Mouse (Mus musculus): ENCODE measurements around the gene Txnrd1. TPM values are rescaled to one million over a fixed set of nuclear protein-coding genes. Genes with fewer than 3 reads are reported as not detected.

Txnrd1 gene
- polyA plus RNA-seq, 1 experiment from 2014 or later = 124 TPM

DNA sequence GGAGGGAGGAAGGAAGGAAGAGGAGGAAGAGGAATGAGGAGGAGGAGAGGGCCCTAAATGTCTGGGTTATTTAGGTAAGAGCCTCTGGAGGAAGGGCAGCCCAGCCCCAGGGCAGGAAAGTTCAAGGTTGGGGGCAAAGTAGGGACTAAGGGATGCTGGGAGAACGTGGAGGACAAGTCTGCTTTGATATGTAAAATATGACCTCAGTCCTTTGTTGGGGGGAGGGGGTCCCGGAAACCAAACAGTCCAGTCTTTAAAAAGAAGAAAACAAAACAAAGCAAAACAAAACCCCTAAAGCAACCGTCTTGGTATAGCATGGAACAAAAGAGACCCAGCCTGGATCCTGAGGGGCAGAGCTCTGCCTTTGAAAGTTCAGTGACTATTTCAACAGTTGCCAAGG lies 24.4 kb upstream of the Txnrd1 start:
- no peak overlapping the region for H3K4me3 ChIP-seq (ENCODE audit: low read depth, low read length)
- 35% methylated on average over 3 of the region's 3 CpGs for WGBS
- ATAC-seq (replicated peaks; ENCODE audit: low FRiP score, low TSS enrichment, low read depth) = no peak
- no peak overlapping the region for H3K9ac ChIP-seq (ENCODE audit: low read length)
- no peaks in the 10 kb centered on the region for H3K36me3 ChIP-seq (ENCODE audit: control insufficient read depth, insufficient read depth, low read length)
- H3K27ac ChIP-seq (ENCODE audit: low read depth) = no peak overlapping the region
- no peaks in the 10 kb centered on the region for H3K9me3 ChIP-seq (ENCODE audit: control insufficient read depth, low read length)
- H3K27me3 ChIP-seq (replicated peaks; ENCODE audit: control insufficient read depth, insufficient read depth, low read length) = no peaks in the 10 kb centered on the region
- H3K4me2 ChIP-seq (ENCODE audit: low read length) = no peak overlapping the region
- peaks cover 10% of the 10 kb centered on the region for H3K4me1 ChIP-seq (replicated peaks; ENCODE audit: control insufficient read depth, insufficient read depth, low read length)
- no peak for DNase-seq (ENCODE audit: low spot score)

DNA sequence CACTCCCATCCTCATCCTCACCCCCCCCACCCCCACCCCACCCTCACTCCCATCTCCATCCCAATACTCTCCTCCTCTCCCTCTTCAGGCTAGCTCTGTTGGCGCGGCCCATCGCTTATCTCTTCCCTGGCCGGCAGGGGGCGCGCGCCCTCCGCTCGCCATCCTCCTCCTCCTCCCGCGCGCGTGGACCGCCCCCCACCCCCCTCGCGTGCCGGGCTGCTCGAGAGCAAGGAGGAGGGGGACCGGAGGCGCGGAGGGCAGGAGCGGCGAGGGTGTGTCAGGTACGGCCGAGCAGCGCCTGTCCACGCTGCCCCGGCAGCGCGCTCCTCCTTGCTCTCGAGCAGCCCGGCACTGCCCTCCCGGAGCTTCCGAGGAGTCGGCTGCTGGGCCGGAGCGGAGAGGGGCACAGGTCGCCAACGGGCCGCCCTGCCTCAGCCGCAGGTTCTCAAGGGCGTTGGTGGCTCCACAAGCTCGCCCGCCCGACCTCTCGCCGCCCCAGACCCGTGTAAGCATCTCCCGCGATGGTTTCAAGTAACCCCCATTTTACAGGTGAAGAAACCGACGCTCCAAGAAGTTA lies 21.8 kb upstream of the Txnrd1 start:
- H3K4me3 ChIP-seq (ENCODE audit: low read depth, low read length) = peak overlapping the region; percentile 50
- 8% methylated on average over 40 of the region's 52 CpGs for WGBS
- peaks cover 11% of the 10 kb centered on the region for H3K4me1 ChIP-seq (replicated peaks; ENCODE audit: control insufficient read depth, insufficient read depth, low read length)
- no peaks in the 10 kb centered on the region for H3K36me3 ChIP-seq (ENCODE audit: control insufficient read depth, insufficient read depth, low read length)
- no peak overlapping the region for H3K27ac ChIP-seq (ENCODE audit: low read depth)
- no peaks in the 10 kb centered on the region for H3K27me3 ChIP-seq (replicated peaks; ENCODE audit: control insufficient read depth, insufficient read depth, low read length)
- ATAC-seq (replicated peaks; ENCODE audit: low FRiP score, low TSS enrichment, low read depth) (peak; percentile 65), DNase-seq (ENCODE audit: low spot score) (peak; percentile 90)
- peak overlapping the region; percentile 73 for H3K4me2 ChIP-seq (ENCODE audit: low read length)
- no peaks in the 10 kb centered on the region for H3K9me3 ChIP-seq (ENCODE audit: control insufficient read depth, low read length)
- H3K9ac ChIP-seq (ENCODE audit: low read length) = peak overlapping the region; percentile 44

DNA sequence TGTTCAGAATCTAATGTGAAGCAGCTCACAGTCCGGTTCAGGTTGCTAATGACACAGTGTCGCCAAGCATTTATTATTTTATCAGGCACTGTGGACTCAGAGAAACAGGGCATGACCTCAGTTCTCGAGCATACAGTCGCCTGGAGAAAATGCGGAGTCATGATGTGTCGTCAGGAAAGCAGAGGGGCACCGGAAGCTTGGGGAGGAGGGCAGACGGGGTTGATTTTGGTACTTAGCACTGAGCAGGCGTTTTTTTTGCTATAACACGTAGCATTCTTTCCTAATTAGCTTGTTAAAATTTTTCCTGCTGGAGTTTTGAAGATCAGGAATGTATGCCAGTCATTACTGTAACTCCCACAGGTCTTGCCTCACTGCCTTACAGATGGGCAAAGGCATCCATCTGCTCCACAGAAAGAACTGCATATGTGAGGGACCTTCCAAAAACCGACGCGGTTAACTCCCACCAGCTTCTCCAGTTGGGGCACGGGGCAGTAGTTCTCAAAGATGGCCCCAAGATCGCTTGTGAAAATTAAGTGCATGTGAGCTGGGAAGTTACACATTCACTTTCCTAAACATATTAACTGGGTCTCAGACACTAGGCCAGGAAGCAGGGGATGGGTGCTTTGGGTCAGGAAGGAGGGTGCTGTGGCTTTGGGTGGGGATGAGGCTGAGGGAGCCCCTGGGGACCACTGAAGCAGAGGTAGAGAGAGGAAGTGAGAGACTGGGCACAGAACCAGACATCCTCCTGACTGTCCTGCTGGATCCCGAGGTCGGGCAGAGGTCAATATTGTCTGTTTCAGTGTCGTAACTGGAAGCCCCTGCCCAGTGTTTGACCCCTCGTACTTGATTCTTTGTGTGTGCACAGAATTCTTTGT lies 19.4 kb upstream of the Txnrd1 start:
- WGBS = 26% methylated on average over 19 of the region's 19 CpGs
- Histone ChIP-seq H3K27ac (ENCODE audit: low read depth) (no peak overlapping the region), H3K27me3 (replicated peaks; ENCODE audit: control insufficient read depth, insufficient read depth, low read length) (no peaks in the 10 kb centered on the region), H3K9ac (ENCODE audit: low read length) (no peak overlapping the region), H3K4me1 (replicated peaks; ENCODE audit: control insufficient read depth, insufficient read depth, low read length) (peaks cover 11% of the 10 kb centered on the region), H3K36me3 (ENCODE audit: control insufficient read depth, insufficient read depth, low read length) (no peaks in the 10 kb centered on the region), H3K4me2 (ENCODE audit: low read length) (no peak overlapping the region), H3K9me3 (ENCODE audit: control insufficient read depth, low read length) (no peaks in the 10 kb centered on the region), H3K4me3 (ENCODE audit: low read depth, low read length) (no peak overlapping the region)
- DNase-seq (ENCODE audit: low spot score) (no peak), ATAC-seq (replicated peaks; ENCODE audit: low FRiP score, low TSS enrichment, low read depth) (no peak)

DNA sequence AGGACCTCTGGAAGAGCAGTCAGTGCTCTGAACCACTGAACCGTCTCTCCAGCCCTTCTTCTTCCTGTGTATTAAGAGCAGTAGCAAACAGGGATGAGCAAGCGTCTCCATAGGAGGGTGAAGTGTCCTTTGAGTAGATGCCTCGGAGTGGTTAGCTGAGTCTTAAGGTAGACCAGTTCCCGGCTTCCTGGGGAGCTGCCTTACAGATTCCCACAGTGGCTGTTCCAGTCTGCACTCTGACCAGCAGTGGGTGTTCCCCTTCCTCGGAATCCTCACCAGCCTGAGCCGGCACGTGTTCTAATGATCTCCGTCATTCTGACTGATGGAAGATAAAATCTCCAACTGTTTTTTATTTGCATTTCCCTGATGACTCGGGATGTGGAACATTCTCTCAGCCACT lies 17.3 kb upstream of the Txnrd1 start:
- H3K4me3 ChIP-seq (ENCODE audit: low read depth, low read length) = no peak overlapping the region
- H3K36me3 ChIP-seq (ENCODE audit: control insufficient read depth, insufficient read depth, low read length) = no peaks in the 10 kb centered on the region
- no peak for ATAC-seq (replicated peaks; ENCODE audit: low FRiP score, low TSS enrichment, low read depth)
- no peak overlapping the region for H3K9ac ChIP-seq (ENCODE audit: low read length)
- H3K4me2 ChIP-seq (ENCODE audit: low read length) = no peak overlapping the region
- H3K27me3 ChIP-seq (replicated peaks; ENCODE audit: control insufficient read depth, insufficient read depth, low read length) = no peaks in the 10 kb centered on the region
- no peaks in the 10 kb centered on the region for H3K9me3 ChIP-seq (ENCODE audit: control insufficient read depth, low read length)
- peaks cover 11% of the 10 kb centered on the region for H3K4me1 ChIP-seq (replicated peaks; ENCODE audit: control insufficient read depth, insufficient read depth, low read length)
- 84% methylated on average over 9 of the region's 9 CpGs for WGBS
- no peak for DNase-seq (ENCODE audit: low spot score)
- no peak overlapping the region for H3K27ac ChIP-seq (ENCODE audit: low read depth)

DNA sequence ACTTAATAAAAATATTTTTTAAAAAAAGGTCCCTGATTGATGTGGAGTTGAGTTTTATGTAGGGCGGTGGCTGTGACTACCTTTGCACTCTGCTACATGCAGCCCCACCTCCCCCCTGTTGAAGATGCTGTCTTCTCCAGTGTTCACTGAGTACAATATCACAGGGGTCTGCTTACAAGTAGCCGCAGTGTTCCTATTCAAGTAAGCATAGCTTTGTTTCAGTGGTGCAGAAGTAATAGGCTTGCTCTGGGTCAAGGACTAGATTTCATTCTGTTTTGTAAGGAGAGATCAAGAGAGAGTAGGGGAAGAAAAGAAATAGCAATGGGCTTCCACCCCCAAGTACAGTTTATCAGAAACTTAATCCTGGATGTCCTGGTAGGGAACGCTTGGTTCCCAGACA lies 16.2 kb upstream of the Txnrd1 start:
- ATAC-seq (replicated peaks; ENCODE audit: low FRiP score, low TSS enrichment, low read depth) = no peak
- no peak overlapping the region for H3K4me3 ChIP-seq (ENCODE audit: low read depth, low read length)
- 92% methylated on average over 3 of the region's 3 CpGs for WGBS
- no peaks in the 10 kb centered on the region for H3K9me3 ChIP-seq (ENCODE audit: control insufficient read depth, low read length)
- H3K4me1 ChIP-seq (replicated peaks; ENCODE audit: control insufficient read depth, insufficient read depth, low read length) = peaks cover 11% of the 10 kb centered on the region
- H3K36me3 ChIP-seq (ENCODE audit: control insufficient read depth, insufficient read depth, low read length) = no peaks in the 10 kb centered on the region
- H3K4me2 ChIP-seq (ENCODE audit: low read length) = no peak overlapping the region
- no peak overlapping the region for H3K9ac ChIP-seq (ENCODE audit: low read length)
- no peak overlapping the region for H3K27ac ChIP-seq (ENCODE audit: low read depth)
- no peaks in the 10 kb centered on the region for H3K27me3 ChIP-seq (replicated peaks; ENCODE audit: control insufficient read depth, insufficient read depth, low read length)
- no peak for DNase-seq (ENCODE audit: low spot score)

DNA sequence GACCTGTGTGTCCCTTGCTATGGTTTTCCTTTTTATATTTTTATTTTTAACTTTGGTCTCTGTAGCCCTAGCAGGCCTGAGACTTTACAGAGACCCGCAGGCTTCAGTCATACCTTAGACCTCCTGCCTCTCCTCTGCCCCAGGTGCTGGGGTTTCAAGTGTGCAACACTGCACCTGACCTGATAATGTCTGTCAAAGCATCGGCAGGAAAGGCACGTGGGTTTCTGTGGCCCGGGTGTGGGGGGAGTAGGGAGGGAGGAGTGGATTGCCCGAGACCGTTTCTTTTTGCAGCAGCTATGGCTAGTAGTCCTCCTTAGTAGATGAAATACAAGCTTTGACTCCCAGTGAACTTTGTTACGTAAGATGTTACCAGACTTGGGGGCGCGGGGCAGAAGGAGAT lies 15.8 kb upstream of the Txnrd1 start:
- Histone ChIP-seq H3K4me1 (replicated peaks; ENCODE audit: control insufficient read depth, insufficient read depth, low read length) (peaks cover 11% of the 10 kb centered on the region), H3K9me3 (ENCODE audit: control insufficient read depth, low read length) (no peaks in the 10 kb centered on the region), H3K4me3 (ENCODE audit: low read depth, low read length) (no peak overlapping the region), H3K27ac (ENCODE audit: low read depth) (no peak overlapping the region), H3K9ac (ENCODE audit: low read length) (no peak overlapping the region), H3K36me3 (ENCODE audit: control insufficient read depth, insufficient read depth, low read length) (no peaks in the 10 kb centered on the region), H3K4me2 (ENCODE audit: low read length) (no peak overlapping the region), H3K27me3 (replicated peaks; ENCODE audit: control insufficient read depth, insufficient read depth, low read length) (no peaks in the 10 kb centered on the region)
- WGBS = 70% methylated on average over 9 of the region's 9 CpGs
- ATAC-seq (replicated peaks; ENCODE audit: low FRiP score, low TSS enrichment, low read depth) (no peak), DNase-seq (ENCODE audit: low spot score) (no peak)

DNA sequence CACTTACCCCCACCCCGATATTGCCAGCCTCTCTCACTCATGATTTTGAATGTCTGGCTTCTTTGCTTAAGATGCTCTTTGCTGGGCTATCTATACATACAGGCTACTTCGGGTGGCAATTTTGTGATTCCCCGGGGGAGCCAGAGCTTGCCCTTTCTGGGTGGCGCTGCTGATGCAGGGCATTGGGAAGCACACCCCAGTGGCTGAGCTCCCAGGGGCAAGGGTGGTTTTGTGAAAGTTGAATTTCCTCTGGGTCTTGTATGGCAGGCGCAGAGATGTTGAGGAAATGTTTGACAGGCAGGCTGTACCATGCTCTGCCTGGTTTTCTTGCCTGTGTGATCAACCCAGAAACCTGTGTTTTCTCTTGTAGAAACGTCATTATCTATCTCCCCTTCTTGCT lies 15.1 kb upstream of the Txnrd1 start:
- peaks cover 11% of the 10 kb centered on the region for H3K4me1 ChIP-seq (replicated peaks; ENCODE audit: control insufficient read depth, insufficient read depth, low read length)
- no peak overlapping the region for H3K4me2 ChIP-seq (ENCODE audit: low read length)
- no peak overlapping the region for H3K4me3 ChIP-seq (ENCODE audit: low read depth, low read length)
- DNase-seq (ENCODE audit: low spot score) (no peak), ATAC-seq (replicated peaks; ENCODE audit: low FRiP score, low TSS enrichment, low read depth) (no peak)
- no peaks in the 10 kb centered on the region for H3K36me3 ChIP-seq (ENCODE audit: control insufficient read depth, insufficient read depth, low read length)
- no peaks in the 10 kb centered on the region for H3K9me3 ChIP-seq (ENCODE audit: control insufficient read depth, low read length)
- WGBS = 76% methylated on average over 6 of the region's 6 CpGs
- no peak overlapping the region for H3K27ac ChIP-seq (ENCODE audit: low read depth)
- H3K9ac ChIP-seq (ENCODE audit: low read length) = no peak overlapping the region
- no peaks in the 10 kb centered on the region for H3K27me3 ChIP-seq (replicated peaks; ENCODE audit: control insufficient read depth, insufficient read depth, low read length)

DNA sequence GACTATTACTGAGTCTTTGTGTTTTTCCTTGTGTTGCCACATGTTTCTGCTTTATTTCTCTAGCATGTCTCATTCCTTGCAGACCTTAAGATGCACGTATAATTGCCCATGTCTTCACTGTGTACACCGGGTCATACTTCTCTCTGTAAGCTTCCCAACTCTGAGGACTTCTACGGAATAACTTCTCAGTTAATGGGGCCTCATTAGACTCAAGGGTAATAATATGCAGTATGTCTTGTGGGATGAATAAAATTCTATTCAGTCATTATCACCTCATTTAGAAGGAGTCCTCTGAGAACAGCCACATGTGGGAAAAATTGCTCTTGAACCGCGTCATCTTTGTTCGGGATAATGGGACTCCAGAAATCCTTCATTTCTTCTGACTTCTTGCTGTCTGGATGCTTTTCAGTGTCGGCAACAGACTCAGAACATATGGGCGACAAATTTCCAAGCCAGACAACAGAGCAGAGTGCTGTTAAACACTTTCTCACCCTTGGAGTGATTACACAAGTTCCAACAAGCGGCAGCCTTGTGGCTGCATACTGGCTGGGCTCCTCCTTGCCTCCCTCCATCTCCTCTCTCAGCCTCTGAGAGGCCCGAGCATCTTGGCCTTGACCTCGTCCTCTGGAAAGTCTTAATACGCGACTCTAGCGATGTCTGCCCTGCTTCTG lies 10.5 kb upstream of the Txnrd1 start:
- ATAC-seq (replicated peaks; ENCODE audit: low FRiP score, low TSS enrichment, low read depth) (no peak), DNase-seq (ENCODE audit: low spot score) (no peak)
- Histone ChIP-seq H3K9me3 (ENCODE audit: control insufficient read depth, low read length) (no peaks in the 10 kb centered on the region), H3K4me2 (ENCODE audit: low read length) (no peak overlapping the region), H3K27me3 (replicated peaks; ENCODE audit: control insufficient read depth, insufficient read depth, low read length) (no peaks in the 10 kb centered on the region), H3K36me3 (ENCODE audit: control insufficient read depth, insufficient read depth, low read length) (no peaks in the 10 kb centered on the region), H3K9ac (ENCODE audit: low read length) (no peak overlapping the region), H3K4me1 (replicated peaks; ENCODE audit: control insufficient read depth, insufficient read depth, low read length) (no peaks in the 10 kb centered on the region), H3K4me3 (ENCODE audit: low read depth, low read length) (no peak overlapping the region), H3K27ac (ENCODE audit: low read depth) (no peak overlapping the region)
- WGBS = 72% methylated on average over 14 of the region's 14 CpGs

All from intestine, embryonic 14.5 days (tissue).